Mouse (Mus musculus) embryonic facial prominence, embryonic 14.5 days (tissue): ENCODE data around the gene Ctsa. TPM values are rescaled to one million over a fixed set of nuclear protein-coding genes. Genes with fewer than 3 reads are reported as not detected.
A peak's percentile ranks its signal among the peaks of the same experiment; 100 is the strongest.

Source experiments
- ATAC-seq: fragments of 200-750 bp; cut with Nextera tagmentation; 2 replicates; pipeline ENCODE4 v1.8.0; 2017; ENCODE audit warnings: low read depth, moderate number of reproducible peaks, moderate TSS enrichment
- DNase-seq: peaks from one replicate; pipeline ENCODE4 v3.0.0-alpha.2; 2015; ENCODE audit warnings: low spot score
- H3K27ac ChIP-seq: fragments of 300-500 bp; sonication (generic); replicated peaks from 2 replicates; pipeline ENCODE4 v1.5.1; 2014; ENCODE audit warnings: low read depth, mild to moderate bottlenecking, low read length, moderate library complexity
- H3K27me3 ChIP-seq: fragments of 300-500 bp; sonication (generic); replicated peaks from 2 replicates; pipeline ENCODE4 v1.6.1; 2014; ENCODE audit warnings: low read length; ENCODE audit not compliant: control insufficient read depth, insufficient read depth
- H3K36me3 ChIP-seq: fragments of 300-500 bp; sonication (generic); 2 replicates; pipeline ENCODE4 v1.6.1; 2014; ENCODE audit warnings: low read length, mixed read lengths; ENCODE audit not compliant: control insufficient read depth, insufficient read depth
- H3K4me1 ChIP-seq: fragments of 300-500 bp; sonication (generic); 2 replicates; pipeline ENCODE4 v1.6.1; 2014; ENCODE audit warnings: antibody characterized with exemption, low read length; ENCODE audit not compliant: control insufficient read depth, insufficient read depth
- H3K4me2 ChIP-seq: fragments of 300-500 bp; sonication (generic); 2 replicates; pipeline ENCODE4 v1.6.1; 2014; ENCODE audit warnings: low read depth, mild to moderate bottlenecking, low read length, moderate library complexity, mixed read lengths
- H3K4me3 ChIP-seq: fragments of 300-500 bp; sonication (generic); 2 replicates; pipeline ENCODE4 v1.5.1; 2014; ENCODE audit warnings: low read depth, mild to moderate bottlenecking, low read length
- H3K9ac ChIP-seq: fragments of 300-500 bp; sonication (generic); 2 replicates; pipeline ENCODE4 v1.6.1; 2014; ENCODE audit warnings: low read depth, mild to moderate bottlenecking, low read length, moderate library complexity, mixed read lengths
- H3K9me3 ChIP-seq: fragments of 300-500 bp; sonication (generic); 2 replicates; pipeline ENCODE4 v1.6.1; 2016; ENCODE audit warnings: low read length; ENCODE audit not compliant: control insufficient read depth
- WGBS: fragments of 180-500 bp; shearing (Covaris S2); extraction: QIAGEN DNeasy Blood & Tissue Kit; methylation state at CpG from one replicate; pipeline ENCODE4 v1.1.7; 2014; 5-methylcytosine and 5-hydroxymethylcytosine counted together
- polyA plus RNA-seq: library from polyadenylated mRNA; unstranded; fragments of >200 nt; fragmentation: Nextera tagmentation; extraction: Ambion mirVana; gene quantifications from 2 replicates; pipeline ENCODE4 v1.2.1, GENCODE M21; 2014

Gene Ctsa
- polyA plus RNA-seq, 1 experiment from 2014 or later, result 140 TPM

- DNase-seq (no peak), ATAC-seq (no peak)
- WGBS, result 82% methylated on average over 6 of the region's 6 CpGs
- Histone ChIP-seq H3K27me3 (no peaks in the 10 kb centered on the region), H3K4me1 (peaks cover 4% of the 10 kb centered on the region), H3K4me2 (no peak within 1 kb of the TSS), H3K9ac (no peak within 1 kb of the TSS), H3K27ac (no peak within 1 kb of the TSS), H3K36me3 (peaks cover 32% of the 10 kb centered on the region), H3K9me3 (no peaks in the 10 kb centered on the region), H3K4me3 (no peak within 1 kb of the TSS)
Observed at GRCm38 (mm10) chr2:164828437-164828836, 4.2 kb upstream of the Ctsa start, which contains the start of gene Spata25. TSS of gene Spata25 (minus strand) at chr2:164828537.

- ATAC-seq (no peak), DNase-seq (no peak)
- no peak overlapping the region for H3K9ac ChIP-seq
- no peak overlapping the region for H3K4me2 ChIP-seq
- peaks cover 4% of the 10 kb centered on the region; the same call in 1 of the 2 replicates for H3K4me1 ChIP-seq
- H3K4me3 ChIP-seq, result no peak overlapping the region
- H3K27me3 ChIP-seq, result no peaks in the 10 kb centered on the region
- H3K27ac ChIP-seq, result no peak overlapping the region
- H3K9me3 ChIP-seq, result no peaks in the 10 kb centered on the region
- WGBS, result 100% methylated on average over 1 of the region's 1 CpGs
- H3K36me3 ChIP-seq, result peaks cover 32% of the 10 kb centered on the region
Observed at GRCm38 (mm10) chr2:164829090-164829489, 3.6 kb upstream of the Ctsa start.

GRCm38 (mm10) chr2:164831029-164831428 lies 1.6 kb upstream of the Ctsa start:
- H3K4me2 ChIP-seq, result no peak overlapping the region
- ATAC-seq, result no peak
- DNase-seq, result no peak
- 83% methylated on average over 10 of the region's 10 CpGs for WGBS
- no peak overlapping the region for H3K9ac ChIP-seq
- H3K27ac ChIP-seq, result no peak overlapping the region
- 0 out of 2 replicates have a peak, but pooled peaks cover 4% of the 10 kb centered on the region for H3K4me1 ChIP-seq
- no peaks in the 10 kb centered on the region for H3K9me3 ChIP-seq
- no peak overlapping the region for H3K4me3 ChIP-seq
- H3K27me3 ChIP-seq, result no peaks in the 10 kb centered on the region
- peaks cover 18% of the 10 kb centered on the region for H3K36me3 ChIP-seq

- 59% methylated on average over 16 of the region's 16 CpGs for WGBS
- peak overlapping the region; percentile 75 for H3K4me3 ChIP-seq
- H3K27ac ChIP-seq, result peak overlapping the region; percentile 87; the same call in 1 of the 2 replicates
Observed at GRCm38 (mm10) chr2:164832032-164832747, 483 bp upstream of the Ctsa start.

GRCm38 (mm10) chr2:164833314-164833959 lies 764 bp downstream of the Ctsa start, which contains the start of gene Neurl2:
TSS of gene Neurl2 (minus strand) at chr2:164833456.
- Histone ChIP-seq H3K9ac (peak within 1 kb of the TSS; percentile 75), H3K4me1 (0 out of 2 replicates have a peak, but pooled peaks cover 4% of the 10 kb centered on the region), H3K9me3 (no peaks in the 10 kb centered on the region), H3K4me3 (peak within 1 kb of the TSS; percentile 75), H3K27me3 (no peaks in the 10 kb centered on the region), H3K36me3 (peaks cover 4% of the 10 kb centered on the region; the same call in 1 of the 2 replicates), H3K27ac (peak within 1 kb of the TSS; percentile 87), H3K4me2 (peak within 1 kb of the TSS; percentile 86)
- ATAC-seq (peak; percentile 73), DNase-seq (peak; percentile 97)
- WGBS, result under 1% methylated on average over 24 of the region's 31 CpGs

More at GRCm38 (mm10) chr2:164832032-164832747, 483 bp upstream of the Ctsa start:
- Histone ChIP-seq H3K36me3 (peaks cover 6% of the 10 kb centered on the region), H3K27me3 (no peaks in the 10 kb centered on the region), H3K4me2 (peak overlapping the region; percentile 86), H3K4me1 (0 out of 2 replicates have a peak, but pooled peaks cover 4% of the 10 kb centered on the region), H3K9ac (peak overlapping the region; percentile 75), H3K9me3 (no peaks in the 10 kb centered on the region)
- peak; percentile 8 for DNase-seq
- ATAC-seq, result no peak

GRCm38 (mm10) chr2:164834531-164834930 lies 1.9 kb downstream of the Ctsa start:
- no peaks in the 10 kb centered on the region for H3K27me3 ChIP-seq
- H3K9me3 ChIP-seq, result no peaks in the 10 kb centered on the region
- H3K36me3 ChIP-seq, result peaks cover 15% of the 10 kb centered on the region
- peak overlapping the region; percentile 86 for H3K4me2 ChIP-seq
- H3K4me1 ChIP-seq, result 0 out of 2 replicates have a peak, but pooled peaks cover 4% of the 10 kb centered on the region
- no peak overlapping the region for H3K27ac ChIP-seq
- 42% methylated on average over 8 of the region's 8 CpGs for WGBS
- ATAC-seq (no peak), DNase-seq (peak; percentile 12)
- peak overlapping the region; percentile 75 for H3K9ac ChIP-seq
- H3K4me3 ChIP-seq, result peak overlapping the region; percentile 75

- no peaks in the 10 kb centered on the region for H3K27me3 ChIP-seq
- 94% methylated on average over 4 of the region's 4 CpGs for WGBS
- no peak overlapping the region for H3K9ac ChIP-seq
- 0 out of 2 replicates have a peak, but pooled peaks cover 4% of the 10 kb centered on the region for H3K4me1 ChIP-seq
- H3K9me3 ChIP-seq, result no peaks in the 10 kb centered on the region
- no peak overlapping the region for H3K27ac ChIP-seq
- ATAC-seq (no peak), DNase-seq (no peak)
- H3K36me3 ChIP-seq, result peaks cover 21% of the 10 kb centered on the region
- H3K4me3 ChIP-seq, result no peak overlapping the region
- H3K4me2 ChIP-seq, result no peak overlapping the region
Observed at GRCm38 (mm10) chr2:164835164-164835563, 2.5 kb downstream of the Ctsa start.

GRCm38 (mm10) chr2:164845782-164846181 lies 13.1 kb downstream of the Ctsa start:
- no peak overlapping the region for H3K9ac ChIP-seq
- H3K27me3 ChIP-seq, result no peaks in the 10 kb centered on the region
- WGBS, result 55% methylated on average over 3 of the region's 3 CpGs
- no peaks in the 10 kb centered on the region for H3K4me1 ChIP-seq
- no peak overlapping the region for H3K4me2 ChIP-seq
- H3K36me3 ChIP-seq, result peaks cover 6% of the 10 kb centered on the region
- H3K4me3 ChIP-seq, result no peak overlapping the region
- H3K27ac ChIP-seq, result no peak overlapping the region
- no peak for DNase-seq
- ATAC-seq, result no peak
- no peaks in the 10 kb centered on the region for H3K9me3 ChIP-seq
